Mouse (Mus musculus) small intestine, adult 2 months (tissue): ENCODE data around the gene Hist1h2bk. TPM values are rescaled to one million over a fixed set of nuclear protein-coding genes. Genes with fewer than 3 reads are reported as not detected.

Experiments used
- H3K27ac ChIP-seq: fragments of 200-500 bp; 2 replicates; pipeline ENCODE4 v1.5.1; 2012; ENCODE audit warnings: low read depth, low read length, control low read depth, inconsistent platforms; ENCODE audit not compliant: insufficient read depth
- H3K27me3 ChIP-seq: fragments of 200-500 bp; 2 replicates; pipeline ENCODE4 v1.6.1; 2012; ENCODE audit warnings: mild to moderate bottlenecking, moderate library complexity, low read length, inconsistent platforms; ENCODE audit not compliant: control insufficient read depth, insufficient read depth
- H3K36me3 ChIP-seq: fragments of 200-500 bp; 2 replicates; pipeline ENCODE4 v1.6.1; 2012; ENCODE audit warnings: mild to moderate bottlenecking, low read length, control low read depth, inconsistent platforms; ENCODE audit not compliant: control insufficient read depth, insufficient read depth
- H3K4me1 ChIP-seq: fragments of 200-500 bp; 2 replicates; pipeline ENCODE4 v1.6.1; 2012; ENCODE audit warnings: low read length, inconsistent platforms, mixed read lengths; ENCODE audit not compliant: control insufficient read depth, insufficient read depth, insufficient read length
- H3K4me3 ChIP-seq: fragments of 200-500 bp; 2 replicates; pipeline ENCODE4 v1.5.1; 2012; ENCODE audit warnings: low read depth, mild to moderate bottlenecking, control low read depth, inconsistent platforms, low read length, moderate library complexity
- CTCF ChIP-seq: fragments of 200-500 bp; IDR thresholded peaks from 2 replicates; pipeline ENCODE4 v1.5.1; 2012; ENCODE audit warnings: low read depth, mild to moderate bottlenecking, control low read depth, inconsistent platforms, low read length, moderate library complexity, mixed read lengths; ENCODE audit not compliant: insufficient replicate concordance, insufficient read length; ENCODE audit errors: extremely low read depth
- POLR2A ChIP-seq: fragments of 200-500 bp; IDR thresholded peaks from 2 replicates; pipeline ENCODE4 v1.6.1; 2012; ENCODE audit warnings: low read depth, mild to moderate bottlenecking, control low read depth, inconsistent platforms, low read length, moderate library complexity
- WGBS: fragments of 180-500 bp; shearing (Covaris S2); methylation state at CpG from one replicate; pipeline ENCODE4 v1.1.7; 2018; 5-methylcytosine and 5-hydroxymethylcytosine counted together
- polyA plus RNA-seq: library from polyadenylated mRNA; depleted of rRNA; stranded (reverse); fragments of >200 nt; gene quantifications from 2 replicates; pipeline ENCODE4 v1.2.3, GENCODE M21; 2012

The Hist1h2bk gene
- polyA plus RNA-seq, 1 experiment: 41.4 TPM

DNA sequence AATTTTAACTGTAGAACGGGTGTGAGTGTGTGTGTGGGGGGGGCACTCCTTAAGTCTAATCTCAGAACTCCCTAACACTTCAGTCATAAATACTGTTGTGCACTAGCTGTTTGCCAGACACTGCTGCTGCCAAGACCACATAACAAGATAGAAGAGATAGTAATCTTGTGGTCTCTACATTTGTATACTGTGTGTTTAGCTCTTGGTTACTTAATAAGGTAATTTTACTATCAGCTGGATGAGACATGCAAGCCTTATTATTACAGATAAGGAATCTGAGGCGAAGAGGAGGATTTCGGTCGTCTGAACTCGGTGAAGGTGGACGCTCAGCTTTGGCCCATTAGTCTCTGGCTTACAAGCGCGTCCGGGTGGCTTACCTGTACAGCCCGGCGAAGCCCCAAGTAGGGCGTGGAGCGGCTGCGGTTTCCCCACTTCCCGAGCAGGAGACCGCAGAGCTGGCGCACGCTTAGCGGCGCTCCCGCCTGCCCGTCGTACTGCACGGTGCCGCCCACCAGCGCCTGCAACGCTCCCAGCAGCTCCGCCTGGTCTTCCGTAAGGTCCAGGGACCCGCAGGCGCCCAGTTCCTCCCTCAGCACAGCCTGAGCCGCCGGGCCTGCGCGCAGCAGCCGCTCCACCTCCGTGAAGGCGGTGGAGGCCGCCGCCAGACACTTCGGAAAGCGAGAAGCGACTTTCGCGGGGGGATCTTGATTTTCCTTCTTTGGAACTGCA, 29.9 kb upstream of the Hist1h2bk start:
- under 1% methylated on average over 45 of the region's 45 CpGs for WGBS
- H3K4me1 ChIP-seq: peaks cover 7% of the 10 kb centered on the region
- TF ChIP-seq CTCF (no peak), POLR2A (no peak)
- no peaks in the 10 kb centered on the region for H3K36me3 ChIP-seq
- peaks cover 63% of the 10 kb centered on the region for H3K27me3 ChIP-seq
- peak overlapping the region; percentile 54 for H3K4me3 ChIP-seq
- no peak overlapping the region for H3K27ac ChIP-seq

DNA sequence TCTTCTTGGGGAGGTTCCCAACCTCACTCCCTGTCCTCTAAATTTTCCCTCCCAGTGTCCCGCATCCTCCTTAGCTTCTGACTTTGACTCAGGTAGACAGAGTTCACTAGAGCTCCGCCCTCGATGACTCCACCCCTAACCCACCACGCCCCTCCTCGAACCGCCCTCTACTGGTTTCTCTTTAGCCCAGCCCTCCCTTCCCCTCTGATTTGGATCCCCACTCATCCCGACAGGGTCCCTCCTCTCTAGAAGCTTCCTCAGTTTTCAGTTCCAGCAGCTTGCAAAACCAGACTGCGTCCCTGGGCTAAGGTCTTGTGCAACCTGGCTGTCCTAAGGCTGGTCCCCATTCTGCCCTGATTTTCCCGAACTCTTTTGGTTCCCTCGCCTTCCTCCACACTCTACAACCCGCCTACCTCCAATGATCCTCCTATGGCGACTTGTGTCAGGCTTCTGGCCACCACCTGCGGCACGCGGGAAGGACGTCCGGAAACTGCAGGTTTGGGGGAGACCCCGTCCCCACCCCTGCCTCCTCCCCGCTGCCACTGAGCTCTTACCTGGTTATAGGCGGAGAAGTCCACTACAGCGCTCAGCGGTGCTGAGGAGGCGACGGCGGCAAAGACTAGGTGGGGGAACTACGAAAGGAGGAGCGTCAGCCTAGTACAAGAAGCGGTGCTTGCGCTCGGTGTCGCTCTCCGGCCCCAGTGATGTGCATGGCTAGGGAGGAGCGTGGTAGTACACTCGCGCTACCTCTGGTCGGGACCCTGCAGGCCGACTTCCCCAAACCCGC, 29.1 kb upstream of the Hist1h2bk start:
- Histone ChIP-seq H3K4me3 (peak overlapping the region; percentile 54), H3K4me1 (peaks cover 7% of the 10 kb centered on the region), H3K27me3 (peaks cover 68% of the 10 kb centered on the region), H3K27ac (no peak overlapping the region), H3K36me3 (no peaks in the 10 kb centered on the region)
- TF ChIP-seq CTCF (no peak), POLR2A (no peak)
- 1% methylated on average over 38 of the region's 38 CpGs for WGBS

DNA sequence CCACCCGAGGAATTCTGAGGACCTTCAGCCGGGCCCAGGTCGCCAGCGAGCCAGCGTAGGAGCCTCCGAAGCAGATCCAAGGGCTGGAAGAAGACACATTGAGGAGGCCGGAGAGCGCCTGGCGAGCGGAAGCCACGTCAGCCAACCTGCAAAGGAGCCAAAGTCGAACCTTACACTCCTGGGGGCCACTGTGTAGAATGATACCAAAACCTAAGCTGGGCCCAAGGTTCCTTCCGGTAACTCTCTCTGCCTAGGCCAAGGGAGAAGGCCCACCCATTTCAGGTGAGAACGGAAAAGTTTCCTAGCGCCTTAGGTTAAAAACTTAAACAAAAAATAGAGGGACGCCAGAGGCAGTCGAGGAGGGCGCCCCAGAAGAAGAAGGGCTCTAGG, 28.6 kb upstream of the Hist1h2bk start:
- peaks cover 66% of the 10 kb centered on the region for H3K27me3 ChIP-seq
- no peaks in the 10 kb centered on the region for H3K36me3 ChIP-seq
- peak overlapping the region; percentile 54 for H3K4me3 ChIP-seq
- no peak overlapping the region for H3K27ac ChIP-seq
- 11% methylated on average over 18 of the region's 18 CpGs for WGBS
- H3K4me1 ChIP-seq: peaks cover 7% of the 10 kb centered on the region
- TF ChIP-seq CTCF (no peak), POLR2A (no peak)

DNA sequence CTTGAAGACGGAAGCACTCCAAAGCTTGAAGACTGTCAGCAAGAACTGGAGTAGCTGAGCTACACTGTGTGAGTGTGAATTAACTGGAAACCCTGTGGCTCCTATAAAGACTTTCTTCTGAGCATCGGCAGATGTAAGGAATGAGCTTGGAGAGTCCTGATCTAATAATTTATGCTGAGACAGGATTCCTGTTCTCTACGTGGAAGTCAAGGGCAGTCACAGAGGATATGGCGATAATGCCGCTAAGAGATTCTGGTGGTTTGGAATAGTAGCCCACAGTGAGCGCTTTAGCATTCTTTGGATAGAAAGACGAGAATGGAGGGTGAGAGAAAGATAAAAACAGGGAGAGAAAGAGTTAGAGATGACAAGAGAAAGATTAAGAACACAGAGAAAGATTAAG, 27.8 kb upstream of the Hist1h2bk start:
- H3K27me3 ChIP-seq: peaks cover 71% of the 10 kb centered on the region
- peaks cover 7% of the 10 kb centered on the region for H3K4me1 ChIP-seq
- no peaks in the 10 kb centered on the region for H3K36me3 ChIP-seq
- WGBS: 75% methylated on average over 7 of the region's 7 CpGs
- H3K4me3 ChIP-seq: no peak overlapping the region
- H3K27ac ChIP-seq: no peak overlapping the region
- TF ChIP-seq CTCF: no peak
- no peak for TF ChIP-seq POLR2A

DNA sequence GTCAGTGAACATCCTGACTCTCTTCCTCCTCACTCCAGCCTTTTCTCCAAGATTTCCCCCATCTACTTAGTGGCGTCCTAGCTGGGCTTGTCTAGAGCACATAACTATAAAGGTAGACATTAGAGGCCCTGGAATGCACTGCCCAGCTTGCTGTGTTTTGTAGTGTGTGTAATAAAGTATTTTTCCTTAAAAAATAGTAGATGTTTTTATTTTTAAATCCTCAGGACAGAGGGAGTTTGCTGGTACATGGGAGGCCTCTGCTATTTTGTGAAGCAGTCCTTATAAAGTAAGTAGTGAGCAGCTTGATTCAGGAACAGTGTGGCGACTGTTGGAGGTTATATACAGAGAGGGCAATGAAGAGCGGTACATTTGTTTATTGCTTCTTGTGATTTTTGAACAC, 27.0 kb upstream of the Hist1h2bk start:
- Histone ChIP-seq H3K27me3 (peaks cover 70% of the 10 kb centered on the region), H3K4me3 (no peak overlapping the region), H3K27ac (no peak overlapping the region), H3K36me3 (no peaks in the 10 kb centered on the region), H3K4me1 (peaks cover 7% of the 10 kb centered on the region)
- TF ChIP-seq CTCF (no peak), POLR2A (no peak)
- 88% methylated on average over 3 of the region's 3 CpGs for WGBS

DNA sequence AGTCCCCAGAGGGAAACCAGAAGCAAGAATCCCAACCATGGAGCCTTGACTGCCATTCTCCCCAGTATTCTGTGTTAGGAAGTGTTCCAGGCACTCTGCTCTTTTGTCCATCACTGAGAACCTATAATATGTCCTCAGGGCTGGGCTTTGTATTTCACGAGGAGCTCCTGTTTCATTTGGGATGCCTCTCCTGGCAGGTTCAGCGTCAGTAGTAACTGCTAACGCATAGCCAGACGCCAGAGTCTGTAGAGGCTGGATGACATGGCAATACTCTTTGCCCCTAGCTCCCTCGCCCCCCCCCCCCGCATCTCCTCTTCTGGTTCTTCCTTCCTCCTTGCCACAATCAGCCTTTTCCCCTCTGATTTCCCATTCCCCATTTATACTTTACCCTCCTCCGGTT, 26.0 kb upstream of the Hist1h2bk start, which contains the start of gene Prss16:
TSS of gene Prss16 (minus strand) at position 101 of the 400 bp plus-strand sequence.
- Histone ChIP-seq H3K4me3 (no peak within 1 kb of the TSS), H3K36me3 (no peaks in the 10 kb centered on the region), H3K27ac (no peak within 1 kb of the TSS), H3K4me1 (peaks cover 9% of the 10 kb centered on the region), H3K27me3 (peaks cover 70% of the 10 kb centered on the region)
- WGBS: 51% methylated on average over 6 of the region's 7 CpGs
- no peak for TF ChIP-seq CTCF
- TF ChIP-seq POLR2A: no peak

DNA sequence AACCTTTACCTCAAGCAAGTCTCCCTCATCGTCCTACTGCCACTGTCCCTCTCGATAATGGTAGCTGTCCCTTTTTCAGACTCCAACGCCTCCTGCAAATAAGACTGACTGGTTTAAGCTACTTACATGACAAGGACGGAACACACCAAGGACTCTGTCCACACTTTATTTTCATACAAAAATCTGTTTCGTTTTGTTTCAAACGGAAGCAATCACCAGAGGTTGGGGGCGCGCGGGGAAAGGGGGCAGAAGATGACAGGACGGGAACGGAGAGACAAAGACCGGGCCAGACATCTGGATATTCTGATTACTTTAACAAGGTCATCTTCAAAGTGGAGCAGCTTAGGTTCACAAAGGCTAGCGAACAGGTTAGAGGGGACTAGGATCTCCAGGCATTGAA, 22.0 kb upstream of the Hist1h2bk start:
- Histone ChIP-seq H3K27ac (no peak overlapping the region), H3K4me1 (0 out of 2 replicates have a peak, but pooled peaks cover 4% of the 10 kb centered on the region), H3K27me3 (peaks cover 37% of the 10 kb centered on the region), H3K36me3 (no peaks in the 10 kb centered on the region), H3K4me3 (no peak overlapping the region)
- no peak for TF ChIP-seq POLR2A
- TF ChIP-seq CTCF: no peak
- WGBS: 27% methylated on average over 13 of the region's 13 CpGs
